In the genomic region with DNA sequence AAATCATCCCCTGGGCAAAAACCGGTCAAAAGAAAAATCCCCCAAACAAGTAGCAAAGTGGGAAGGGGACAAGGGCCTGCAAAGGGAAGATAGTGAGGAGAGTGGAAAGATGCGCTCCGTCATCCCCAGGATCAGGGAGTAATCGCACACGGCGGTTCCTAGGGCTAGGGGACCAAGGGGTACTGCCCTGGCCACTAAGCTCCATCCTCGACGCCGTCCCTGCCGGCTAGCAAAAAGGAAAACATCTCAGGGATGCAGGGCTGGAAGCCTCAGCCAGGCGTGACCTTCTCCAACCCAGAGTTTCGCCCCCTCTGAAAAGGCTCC, we compare ENCODE assay signal across 8 mouse cellular contexts. TPM values are rescaled to one million over a fixed set of nuclear protein-coding genes. Genes with fewer than 3 reads are reported as not detected.
DNase-seq lines count a peak whose midpoint lies in the region; ATAC-seq lines count a peak whose summit lies in the region.

No protein-coding gene starts in this region.

- no peak for DNase-seq in heart, postnatal 25 days (ENCODE audit: low spot score)
- DNase-seq in ES-CJ7 (ENCODE audit: low read depth, low spot score) = peak; percentile 12
- DNase-seq in limb, embryonic 11.5 days (ENCODE audit: low spot score) = no peak
- DNase-seq in cerebellum, adult 9-11 months = no peak
- DNase-seq in left cerebral cortex, postnatal 14 days (ENCODE audit: low spot score in 2 of 2) = no peak

- peak overlapping the region; percentile 96 for H3K27ac ChIP-seq in heart, embryonic 11.5 days (ENCODE audit: low read depth, low read length)
- H3K27ac ChIP-seq in limb, embryonic 11.5 days (replicated peaks; ENCODE audit: low read depth, low read length) = peak overlapping the region; percentile 89
- peak overlapping the region; percentile 98 for H3K27ac ChIP-seq in neural tube, embryonic 13.5 days (replicated peaks)

- peak overlapping the region; percentile 94 for H3K4me3 ChIP-seq in heart, embryonic 11.5 days (ENCODE audit: low read depth, low read length)
- peak overlapping the region; percentile 74 for H3K4me3 ChIP-seq in erythroblast, embryonic 14.5 days (replicated peaks)
- peak overlapping the region; percentile 82 for H3K4me3 ChIP-seq in limb, embryonic 11.5 days (ENCODE audit: low read depth, low read length)
- peak overlapping the region; percentile 96 for H3K4me3 ChIP-seq in neural tube, embryonic 13.5 days

- peak overlapping the region; percentile 95 for H3K9ac ChIP-seq in heart, embryonic 11.5 days (ENCODE audit: low read depth, low read length)
- peak overlapping the region; percentile 84 for H3K9ac ChIP-seq in limb, embryonic 11.5 days (ENCODE audit: low read length)
- peak overlapping the region; percentile 98 for H3K9ac ChIP-seq in neural tube, embryonic 13.5 days

- peaks cover 17% of the 10 kb centered on the region for H3K4me1 ChIP-seq in heart, embryonic 11.5 days (ENCODE audit: control insufficient read depth, insufficient read depth, low read length)
- H3K4me1 ChIP-seq in erythroblast, embryonic 14.5 days (ENCODE audit: control insufficient read depth) = peaks cover 27% of the 10 kb centered on the region
- H3K4me1 ChIP-seq in limb, embryonic 11.5 days (ENCODE audit: control insufficient read depth, insufficient read depth, low read length) = peaks cover 10% of the 10 kb centered on the region
- peaks cover 35% of the 10 kb centered on the region for H3K4me1 ChIP-seq in neural tube, embryonic 13.5 days (replicated peaks)

- intact Hi-C loops in heart, postnatal 25 days (cut with DNase I) = loop anchor here (2.0 kb wide), 1 partner anchor 58 kb away; no protein-coding TSS in a partner anchor
- intact Hi-C loops in left cerebral cortex, postnatal 14 days (cut with DNase I) = loop anchor here (5.0 kb wide), 2 partner anchors 37 to 83 kb away; no protein-coding TSS in a partner anchor

- under 1% methylated on average over 12 of the region's 12 CpGs for WGBS in heart, embryonic 11.5 days (ENCODE audit: insufficient replicate concordance)
- WGBS in limb, embryonic 11.5 days = 0% methylated on average over 12 of the region's 12 CpGs
- WGBS in neural tube, embryonic 13.5 days = 0% methylated on average over 12 of the region's 12 CpGs

- H3K4me2 ChIP-seq in heart, embryonic 11.5 days = peak overlapping the region; percentile 90
- H3K4me2 ChIP-seq in limb, embryonic 11.5 days (ENCODE audit: low read depth, severe bottlenecking) = peak overlapping the region; percentile 82
- peak overlapping the region; percentile 72 for H3K4me2 ChIP-seq in neural tube, embryonic 13.5 days

- H3K27me3 ChIP-seq in heart, embryonic 11.5 days (ENCODE audit: control insufficient read depth, insufficient read depth, low read length) = no peaks in the 10 kb centered on the region
- H3K27me3 ChIP-seq in erythroblast, embryonic 14.5 days (ENCODE audit: control insufficient read depth) = no peaks in the 10 kb centered on the region
- H3K27me3 ChIP-seq in limb, embryonic 11.5 days (ENCODE audit: control insufficient read depth, insufficient read depth, low read length) = no peaks in the 10 kb centered on the region
- H3K27me3 ChIP-seq in neural tube, embryonic 13.5 days = no peaks in the 10 kb centered on the region

- H3K9me3 ChIP-seq in heart, embryonic 11.5 days (replicated peaks; ENCODE audit: control insufficient read depth, low read length) = no peaks in the 10 kb centered on the region
- no peaks in the 10 kb centered on the region for H3K9me3 ChIP-seq in erythroblast, embryonic 14.5 days (ENCODE audit: control insufficient read depth, low read length)
- no peaks in the 10 kb centered on the region for H3K9me3 ChIP-seq in limb, embryonic 11.5 days (ENCODE audit: control insufficient read depth, low read length)
- H3K9me3 ChIP-seq in neural tube, embryonic 13.5 days = no peaks in the 10 kb centered on the region

- peak; percentile 15; the same call in 1 of the 2 replicates for ATAC-seq in heart, embryonic 11.5 days (replicated peaks; ENCODE audit: insufficient number of reproducible peaks, low FRiP score, low TSS enrichment)
- ATAC-seq in limb, embryonic 11.5 days (ENCODE audit: insufficient number of reproducible peaks, low FRiP score, low TSS enrichment, low read depth) = no peak; the same call in 1 of the 2 replicates
- ATAC-seq in neural tube, embryonic 13.5 days (ENCODE audit: low read depth) = peak; percentile 69

- no peaks in the 10 kb centered on the region for H3K36me3 ChIP-seq in heart, embryonic 11.5 days (ENCODE audit: control insufficient read depth, insufficient read depth, low read length)
- H3K36me3 ChIP-seq in erythroblast, embryonic 14.5 days (ENCODE audit: control insufficient read depth) = no peaks in the 10 kb centered on the region
- H3K36me3 ChIP-seq in limb, embryonic 11.5 days (ENCODE audit: control insufficient read depth, insufficient read depth, low read length) = no peaks in the 10 kb centered on the region
- H3K36me3 ChIP-seq in neural tube, embryonic 13.5 days = no peaks in the 10 kb centered on the region

RNA-seq across cellular contexts. Expression of a gene that starts 0.8 kb away (rescaled TPM):
- 11.4 and 13.5 TPM in 2 replicates for polyA plus RNA-seq in heart, embryonic 11.5 days (2014; fragmentation: Nextera tagmentation; extraction: Ambion mirVana)
- 10 to 100 TPM; 13.2 to 20.8 TPM for total RNA-seq in heart, postnatal 25 days (2021)
- polyA plus RNA-seq in erythroblast, embryonic 14.5 days (2012) = 0.10 and 0.13 TPM in 2 replicates
- 17.2 and 19.5 TPM in 2 replicates for polyA plus RNA-seq in limb, embryonic 11.5 days (2014; fragmentation: Nextera tagmentation; extraction: Ambion mirVana)
- 24.9 and 25.3 TPM in 2 replicates for polyA plus RNA-seq in neural tube, embryonic 13.5 days (2015; fragmentation: Nextera tagmentation; extraction: Ambion mirVana)
- total RNA-seq in left cerebral cortex, postnatal 14 days (2021) = 100 to 1,000 TPM in 1 of 2 experiments, 10 to 100 TPM in 1; 94.5 to 101 TPM

Comparison
In these comparisons a context has a peak if more than half of its experiments do, and no peak if none do; other contexts are left out.
1. RNA of a gene that starts 0.8 kb away (polyA plus RNA-seq): 24.9 to 25.3 TPM in neural tube, embryonic 13.5 days, 17.2 to 19.5 TPM in limb, embryonic 11.5 days and 11.4 to 13.5 TPM in heart, embryonic 11.5 days; 0.10 to 0.13 TPM in erythroblast, embryonic 14.5 days; every median in the first group is over 10 times any median in the second.
2. Peak in every context shown above with its lines, with median percentiles within 50 percentile points of each other: H3K27ac ChIP-seq, H3K4me2 ChIP-seq, H3K4me3 ChIP-seq and H3K9ac ChIP-seq.